Comparison of ENCODE assay signal across 28 mouse cellular contexts in genomic region chr5:139114876-139115275, GRCm38 (mm10). TPM values are rescaled to one million over a fixed set of nuclear protein-coding genes. Genes with fewer than 3 reads are reported as not detected.
DNase-seq lines count a peak whose midpoint lies in the region; ATAC-seq and TF ChIP-seq lines count a peak whose summit lies in the region.
"Had no signal": no experiment of that assay in that cellular context is flagged by ENCODE, and none has a peak within 500 bp of the region (broad histone marks: within the 10 kb centered on the region; RNA-seq: fewer than 3 reads in every experiment).

No protein-coding gene starts in this region.

- no peak overlapping the region for H3K4me3 ChIP-seq in midbrain, embryonic 11.5 days (ENCODE audit: low read depth, low read length)
- H3K4me3 ChIP-seq in midbrain, postnatal 0 days (ENCODE audit: low read depth, low read length), result no peak overlapping the region
- H3K4me3 ChIP-seq in C2C12 (ENCODE audit: insufficient read depth, poor library complexity, severe bottlenecking), result no peak overlapping the region
- no peak overlapping the region for H3K4me3 ChIP-seq in forebrain, embryonic 10.5 days
- H3K4me3 ChIP-seq: embryonic facial prominence, embryonic 13.5 days; forebrain, embryonic 12.5 days; forebrain, embryonic 15.5 days; hindbrain, embryonic 12.5 days; intestine, embryonic 15.5 days had no signal

- no peaks in the 10 kb centered on the region for H3K27me3 ChIP-seq in midbrain, embryonic 11.5 days (ENCODE audit: control insufficient read depth, insufficient read depth, low read length)
- H3K27me3 ChIP-seq in midbrain, postnatal 0 days (ENCODE audit: insufficient read depth, low read length), result no peaks in the 10 kb centered on the region
- H3K27me3 ChIP-seq in C2C12 (ENCODE audit: control insufficient read depth, insufficient read depth, insufficient read length), result no peaks in the 10 kb centered on the region
- H3K27me3 ChIP-seq in forebrain, embryonic 10.5 days (ENCODE audit: poor library complexity, severe bottlenecking), result no peaks in the 10 kb centered on the region
- H3K27me3 ChIP-seq: embryonic facial prominence, embryonic 13.5 days; forebrain, embryonic 12.5 days; forebrain, embryonic 15.5 days; hindbrain, embryonic 12.5 days; intestine, embryonic 15.5 days; Patski had no signal

- H3K4me1 ChIP-seq in midbrain, embryonic 11.5 days (ENCODE audit: control insufficient read depth, insufficient read depth, low read length), result no peaks in the 10 kb centered on the region
- H3K4me1 ChIP-seq in midbrain, postnatal 0 days (ENCODE audit: insufficient read depth, low read length), result peaks cover 4% of the 10 kb centered on the region; the same call in 1 of the 2 replicates
- H3K4me1 ChIP-seq in forebrain, embryonic 10.5 days, result peaks cover 15% of the 10 kb centered on the region
- H3K4me1 ChIP-seq: embryonic facial prominence, embryonic 13.5 days had no signal

- no peak overlapping the region for H3K27ac ChIP-seq in midbrain, embryonic 11.5 days (ENCODE audit: low read depth, low read length)
- H3K27ac ChIP-seq in midbrain, postnatal 0 days (ENCODE audit: low read depth, low read length), result no peak overlapping the region
- H3K27ac ChIP-seq in forebrain, embryonic 10.5 days, result no peak overlapping the region
- H3K27ac ChIP-seq: embryonic facial prominence, embryonic 13.5 days; forebrain, embryonic 12.5 days; forebrain, embryonic 15.5 days; hindbrain, embryonic 12.5 days; intestine, embryonic 15.5 days had no signal

- no peak for TF ChIP-seq CTCF in midbrain, postnatal 0 days (IDR thresholded peaks at IDR 0.05)
- TF ChIP-seq CTCF in C2C12 (IDR thresholded peaks at IDR 0.05; ENCODE audit: control insufficient read depth, insufficient read depth, insufficient read length), result no peak

- no peaks in the 10 kb centered on the region for H3K79me2 ChIP-seq in C2C12 (ENCODE audit: control insufficient read depth, insufficient read depth)

- no peak overlapping the region for H3ac ChIP-seq in C2C12 (ENCODE audit: control insufficient read depth, insufficient read length, low read depth)

- no peak for ATAC-seq in midbrain, embryonic 11.5 days (ENCODE audit: low FRiP score)
- ATAC-seq in midbrain, postnatal 0 days (ENCODE audit: low FRiP score), result no peak
- ATAC-seq: CD4-positive, CD25-positive, alpha-beta regulatory T cell, adult 4 months; forebrain, embryonic 15.5 days; hindbrain, embryonic 16.5 days; Patski had no signal

- H3K9ac ChIP-seq in midbrain, embryonic 11.5 days (ENCODE audit: low read length), result no peak overlapping the region
- no peak overlapping the region for H3K9ac ChIP-seq in midbrain, postnatal 0 days (replicated peaks; ENCODE audit: low read length, poor library complexity, severe bottlenecking)
- H3K9ac ChIP-seq: embryonic facial prominence, embryonic 13.5 days; forebrain, embryonic 12.5 days; forebrain, embryonic 15.5 days; hindbrain, embryonic 12.5 days; intestine, embryonic 15.5 days had no signal

- no peaks in the 10 kb centered on the region for H3K9me3 ChIP-seq in midbrain, embryonic 11.5 days (ENCODE audit: control insufficient read depth, low read length)
- no peaks in the 10 kb centered on the region for H3K9me3 ChIP-seq in midbrain, postnatal 0 days (ENCODE audit: low read length)
- no peaks in the 10 kb centered on the region for H3K9me3 ChIP-seq in forebrain, embryonic 10.5 days
- H3K9me3 ChIP-seq: embryonic facial prominence, embryonic 13.5 days; forebrain, embryonic 12.5 days; forebrain, embryonic 15.5 days; hindbrain, embryonic 12.5 days; intestine, embryonic 15.5 days had no signal

- DNase-seq in midbrain, embryonic 11.5 days (ENCODE audit: low spot score, missing footprints), result peak; percentile 69
- no peak for DNase-seq in midbrain, postnatal 0 days (ENCODE audit: low spot score)
- peak; percentile 73 for DNase-seq in adipocyte (ENCODE audit: low spot score)
- no peak for DNase-seq in embryo, embryonic 11 days
- DNase-seq in adrenal gland, postnatal 10 days, result no peak
- DNase-seq in forebrain, embryonic 10.5 days (ENCODE audit: extremely low spot score, low spot score), result no peak
- DNase-seq: adrenal gland, adult 2 months; adrenal gland, postnatal 25 days; B cell, adult 2 months; cerebellum, adult 18-20 months; cerebellum, adult 9-10 months; cerebellum, postnatal 14 days; gastrocnemius, postnatal 10 days; gastrocnemius, postnatal 36 days; kidney, adult 11 months; kidney, adult 8-10 months had no signal

- no peak overlapping the region for H3K4me2 ChIP-seq in midbrain, embryonic 11.5 days
- no peak overlapping the region for H3K4me2 ChIP-seq in midbrain, postnatal 0 days (ENCODE audit: low read depth, low read length, poor library complexity, severe bottlenecking)
- H3K4me2 ChIP-seq: embryonic facial prominence, embryonic 13.5 days; forebrain, embryonic 12.5 days; forebrain, embryonic 15.5 days; heart, embryonic 11.5 days; hindbrain, embryonic 12.5 days; intestine, embryonic 15.5 days had no signal

- no peaks in the 10 kb centered on the region for H3K36me3 ChIP-seq in midbrain, embryonic 11.5 days (ENCODE audit: control insufficient read depth, insufficient read depth, low read length)
- peaks cover 18% of the 10 kb centered on the region for H3K36me3 ChIP-seq in midbrain, postnatal 0 days (ENCODE audit: insufficient read depth, low read length)
- H3K36me3 ChIP-seq in C2C12 (ENCODE audit: control insufficient read depth, insufficient read depth), result no peaks in the 10 kb centered on the region
- H3K36me3 ChIP-seq in forebrain, embryonic 10.5 days (replicated peaks), result no peaks in the 10 kb centered on the region
- H3K36me3 ChIP-seq: embryonic facial prominence, embryonic 13.5 days; forebrain, embryonic 12.5 days; forebrain, embryonic 15.5 days; hindbrain, embryonic 12.5 days; intestine, embryonic 15.5 days had no signal

- WGBS in midbrain, embryonic 11.5 days, result 87% methylated on average over 4 of the region's 4 CpGs
- 84% methylated on average over 4 of the region's 4 CpGs for WGBS in midbrain, postnatal 0 days
- WGBS in forebrain, embryonic 10.5 days, result 91% methylated on average over 4 of the region's 4 CpGs

- no peaks in the 10 kb centered on the region for H3K79me3 ChIP-seq in C2C12 (ENCODE audit: low read depth)

TF ChIP-seq in C2C12, 6 proteins besides CTCF, POLR2A, EP300 and RAD21:
- peak; percentile 57 for TF ChIP-seq MYOD1 (IDR thresholded peaks at IDR 0.05; ENCODE audit: control insufficient read depth, insufficient read length, low read depth)
- no peak for TF ChIP-seq CEBPB (IDR thresholded peaks at IDR 0.05; ENCODE audit: low read depth)

RNA-seq across cellular contexts. Expression of gene Prkar1b, which starts 34.9 kb away (rescaled TPM):
- 19.5 and 20.2 TPM in 2 replicates for polyA plus RNA-seq in midbrain, embryonic 11.5 days (2014; fragmentation: Nextera tagmentation; extraction: Ambion mirVana)
- total RNA-seq in midbrain, postnatal 0 days (2014; rRNA removed), result 312 and 397 TPM in 2 replicates
- 415 and 445 TPM in 2 replicates for polyA plus RNA-seq in midbrain, postnatal 0 days (2015; fragmentation: Nextera tagmentation; extraction: Ambion mirVana)
- 1.7 TPM for polyA plus RNA-seq in C2C12 (2012; fragmentation: generic; extraction: Trizol)
- total RNA-seq in adrenal gland, postnatal 10 days (2021), result 10 to 100 TPM; 14.9 to 24.9 TPM
- 3.3 and 5.1 TPM in 2 replicates for polyA plus RNA-seq in forebrain, embryonic 10.5 days (2016; fragmentation: Nextera tagmentation; extraction: Ambion mirVana)
- total RNA-seq: hematopoietic stem cell, adult 5-6 weeks; MEL had no signal

RNA-seq across cellular contexts. Expression of gene Dnaaf5, which starts 35.1 kb away (rescaled TPM):
- 5.2 and 5.3 TPM in 2 replicates for polyA plus RNA-seq in midbrain, embryonic 11.5 days (2014; fragmentation: Nextera tagmentation; extraction: Ambion mirVana)
- 11.6 and 14.0 TPM in 2 replicates for total RNA-seq in midbrain, postnatal 0 days (2014; rRNA removed)
- polyA plus RNA-seq in midbrain, postnatal 0 days (2015; fragmentation: Nextera tagmentation; extraction: Ambion mirVana), result 1.9 and 2.9 TPM in 2 replicates
- 32.6 TPM for polyA plus RNA-seq in C2C12 (2012; fragmentation: generic; extraction: Trizol)
- 10 to 100 TPM; 15.9 to 19.1 TPM for total RNA-seq in adrenal gland, postnatal 10 days (2021)
- polyA plus RNA-seq in forebrain, embryonic 10.5 days (2016; fragmentation: Nextera tagmentation; extraction: Ambion mirVana), result 8.0 and 9.9 TPM in 2 replicates

Comparison
In these comparisons a context has a peak if more than half of its experiments do, and no peak if none do; other contexts are left out.
1. DNase-seq: peak in midbrain, embryonic 11.5 days (single experiment) and adipocyte (single experiment); none in midbrain, postnatal 0 days (single experiment), embryo, embryonic 11 days (single experiment), adrenal gland, postnatal 10 days (single experiment) and forebrain, embryonic 10.5 days (single experiment).
2. RNA of gene Prkar1b, which starts 34.9 kb away (polyA plus RNA-seq): 415 to 445 TPM in midbrain, postnatal 0 days; 19.5 to 20.2 TPM in midbrain, embryonic 11.5 days, 3.3 to 5.1 TPM in forebrain, embryonic 10.5 days and 1.7 TPM in C2C12 (single experiment); every median in the first group is over 10 times any median in the second.